Mouse (Mus musculus): Measurements from ENCODE around the gene AI464131. TPM values are rescaled to one million over a fixed set of nuclear protein-coding genes. Genes with fewer than 3 reads are reported as not detected.

AI464131 gene
- total and polyA plus RNA-seq, 2 experiments from 2014 or later, result 8.2 to 16.0 TPM

DNA sequence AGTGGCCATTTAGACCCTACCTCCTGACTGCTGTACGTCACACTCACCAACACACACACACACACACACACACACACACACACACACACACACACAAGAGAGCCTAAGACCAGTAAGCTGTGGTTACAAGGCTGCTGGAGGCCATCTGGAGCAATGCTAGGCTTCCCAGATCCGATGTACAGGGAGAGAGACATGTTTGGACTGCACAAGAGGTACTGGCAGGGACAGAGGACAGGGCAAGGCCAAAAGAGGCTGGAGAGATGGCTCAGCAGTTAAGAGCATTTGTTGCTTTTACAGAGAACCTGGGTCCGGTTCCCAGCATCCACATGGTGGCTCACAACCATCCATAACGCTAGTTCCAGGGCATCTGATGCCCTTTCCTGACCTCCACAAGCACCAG, 7.8 kb downstream of the AI464131 start:
- H3K9ac ChIP-seq, result no peak overlapping the region
- no peak overlapping the region for H3K4me3 ChIP-seq (ENCODE audit: low read depth, low read length)
- WGBS, result 74% methylated on average over 4 of the region's 4 CpGs
- DNase-seq (no peak), ATAC-seq (no peak)
- H3K27ac ChIP-seq (ENCODE audit: low read depth, low read length), result no peak overlapping the region; the same call in 1 of the 2 replicates
- H3K36me3 ChIP-seq (ENCODE audit: insufficient read depth), result no peaks in the 10 kb centered on the region
- H3K9me3 ChIP-seq (ENCODE audit: low read length), result no peaks in the 10 kb centered on the region
- no peak for TF ChIP-seq CTCF (IDR thresholded peaks at IDR 0.05; ENCODE audit: low read depth)
- peaks cover 22% of the 10 kb centered on the region for H3K27me3 ChIP-seq (ENCODE audit: insufficient read depth, low read length)
- 0 out of 2 replicates have a peak, but pooled peaks cover 2% of the 10 kb centered on the region for H3K4me1 ChIP-seq (ENCODE audit: insufficient read depth)
- no peak overlapping the region for H3K4me2 ChIP-seq (ENCODE audit: low read depth)

DNA sequence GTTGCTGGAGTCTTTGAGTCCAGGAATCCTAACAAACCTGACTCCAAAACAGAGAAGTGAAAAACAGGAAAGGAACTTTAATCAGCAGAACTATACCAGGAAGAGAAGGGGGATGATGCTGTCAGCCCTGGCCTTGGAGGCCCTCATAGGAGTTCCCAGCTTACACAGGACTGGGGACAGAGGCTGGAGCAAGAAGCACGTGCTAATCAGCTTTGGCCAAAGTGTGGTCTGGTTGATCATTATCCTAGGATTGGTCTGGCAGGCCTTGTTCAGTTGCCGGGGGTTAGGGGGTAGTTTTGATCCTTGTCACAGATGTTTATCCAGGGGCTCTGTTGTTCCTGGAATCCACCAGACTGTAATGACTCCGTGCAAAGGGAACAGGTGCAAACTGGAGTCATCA, 8.5 kb downstream of the AI464131 start:
- TF ChIP-seq CTCF (IDR thresholded peaks at IDR 0.05; ENCODE audit: low read depth), result no peak
- ATAC-seq, result no peak
- H3K27me3 ChIP-seq (ENCODE audit: insufficient read depth, low read length), result peaks cover 15% of the 10 kb centered on the region
- H3K9ac ChIP-seq, result no peak overlapping the region
- no peak overlapping the region for H3K27ac ChIP-seq (ENCODE audit: low read depth, low read length)
- H3K4me1 ChIP-seq (ENCODE audit: insufficient read depth), result 0 out of 2 replicates have a peak, but pooled peaks cover 2% of the 10 kb centered on the region
- no peak overlapping the region for H3K4me3 ChIP-seq (ENCODE audit: low read depth, low read length)
- no peaks in the 10 kb centered on the region for H3K9me3 ChIP-seq (ENCODE audit: low read length)
- no peak overlapping the region for H3K4me2 ChIP-seq (ENCODE audit: low read depth)
- no peak for DNase-seq
- 45% methylated on average over 3 of the region's 3 CpGs for WGBS
- H3K36me3 ChIP-seq (ENCODE audit: insufficient read depth), result no peaks in the 10 kb centered on the region

DNA sequence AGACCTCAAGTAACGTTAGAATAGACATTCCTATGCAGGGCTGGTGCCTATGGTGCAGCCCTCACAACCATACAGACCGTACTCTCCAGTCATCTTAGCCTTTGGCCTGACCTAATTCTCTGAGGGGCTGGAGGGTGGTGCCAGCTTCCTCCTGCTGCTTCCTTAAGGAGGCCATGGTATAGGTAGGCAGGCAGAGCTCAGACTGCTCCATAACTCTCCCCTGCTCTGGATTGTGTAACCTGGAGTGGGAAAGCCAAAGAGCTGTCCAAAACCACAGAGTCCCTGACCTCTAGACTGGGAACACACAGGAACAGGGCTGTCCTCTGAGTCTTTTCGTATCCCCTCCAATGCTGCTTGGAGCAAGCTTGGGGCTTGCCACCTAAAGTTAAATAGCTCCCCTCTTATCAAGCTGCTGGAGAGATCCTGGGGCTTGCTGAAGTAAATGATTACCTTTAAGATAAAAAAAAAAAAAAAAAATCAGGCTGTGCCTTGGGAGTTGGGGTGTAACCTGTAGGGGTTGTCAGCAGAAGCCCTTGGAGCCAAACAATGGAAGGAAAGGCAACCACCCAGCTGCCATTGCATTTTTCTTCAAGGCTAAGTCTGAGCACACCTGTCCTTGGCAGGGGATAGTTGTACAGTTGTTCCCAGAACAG, 9.3 kb downstream of the AI464131 start:
- Histone ChIP-seq H3K4me2 (ENCODE audit: low read depth) (no peak overlapping the region), H3K27me3 (ENCODE audit: insufficient read depth, low read length) (peaks cover 7% of the 10 kb centered on the region), H3K9ac (no peak overlapping the region), H3K4me1 (ENCODE audit: insufficient read depth) (0 out of 2 replicates have a peak, but pooled peaks cover 2% of the 10 kb centered on the region), H3K4me3 (ENCODE audit: low read depth, low read length) (no peak overlapping the region), H3K36me3 (ENCODE audit: insufficient read depth) (no peaks in the 10 kb centered on the region), H3K27ac (ENCODE audit: low read depth, low read length) (no peak overlapping the region), H3K9me3 (ENCODE audit: low read length) (no peaks in the 10 kb centered on the region)
- ATAC-seq (no peak), DNase-seq (no peak)
- WGBS, result 83% methylated on average over 3 of the region's 3 CpGs
- TF ChIP-seq CTCF (IDR thresholded peaks at IDR 0.05; ENCODE audit: low read depth), result no peak

GRCm38 (mm10) chr4:41492951-41493350, 9.9 kb downstream of the AI464131 start:
- Histone ChIP-seq H3K27me3 (ENCODE audit: insufficient read depth, low read length) (peaks cover 6% of the 10 kb centered on the region), H3K27ac (ENCODE audit: low read depth, low read length) (no peak overlapping the region), H3K9me3 (ENCODE audit: low read length) (no peaks in the 10 kb centered on the region), H3K36me3 (ENCODE audit: insufficient read depth) (no peaks in the 10 kb centered on the region), H3K4me2 (ENCODE audit: low read depth) (no peak overlapping the region), H3K4me1 (ENCODE audit: insufficient read depth) (0 out of 2 replicates have a peak, but pooled peaks cover 2% of the 10 kb centered on the region), H3K4me3 (ENCODE audit: low read depth, low read length) (no peak overlapping the region), H3K9ac (no peak overlapping the region)
- 87% methylated on average over 7 of the region's 7 CpGs for WGBS
- DNase-seq (no peak), ATAC-seq (no peak)
- TF ChIP-seq CTCF (IDR thresholded peaks at IDR 0.05; ENCODE audit: low read depth), result no peak

DNA sequence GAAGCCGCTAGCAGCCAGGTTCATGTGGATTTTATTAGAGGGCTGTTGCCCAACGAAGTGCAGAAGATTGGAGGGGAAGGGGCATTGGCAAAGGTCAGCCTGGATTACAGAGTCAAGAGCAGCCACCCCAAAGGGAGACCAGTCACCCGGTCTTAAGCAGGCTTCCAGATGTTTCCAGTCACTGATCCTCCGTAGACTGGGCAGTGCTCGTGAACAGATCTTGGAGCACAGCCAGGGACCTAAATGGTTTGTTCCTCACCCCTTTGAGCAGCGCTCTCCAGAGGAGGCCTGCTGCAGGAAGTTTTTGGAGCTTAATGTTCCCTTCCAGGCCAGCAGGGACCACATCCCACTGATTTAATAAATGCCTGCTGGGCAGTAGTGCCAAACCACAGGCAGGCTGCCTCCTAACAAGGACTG, 21.3 kb downstream of the AI464131 start:
- Histone ChIP-seq H3K36me3 (ENCODE audit: insufficient read depth) (peaks cover 22% of the 10 kb centered on the region), H3K4me3 (ENCODE audit: low read depth, low read length) (no peak overlapping the region), H3K4me2 (ENCODE audit: low read depth) (no peak overlapping the region), H3K27ac (ENCODE audit: low read depth, low read length) (no peak overlapping the region), H3K27me3 (ENCODE audit: insufficient read depth, low read length) (no peaks in the 10 kb centered on the region; the same call in 1 of the 2 replicates), H3K4me1 (ENCODE audit: insufficient read depth) (no peaks in the 10 kb centered on the region), H3K9ac (no peak overlapping the region), H3K9me3 (ENCODE audit: low read length) (0 out of 2 replicates have a peak, but pooled peaks cover 3% of the 10 kb centered on the region)
- WGBS, result 29% methylated on average over 6 of the region's 6 CpGs
- DNase-seq, result no peak
- ATAC-seq, result peak; percentile 40; the same call in 1 of the 2 replicates
- no peak for TF ChIP-seq CTCF (IDR thresholded peaks at IDR 0.05; ENCODE audit: low read depth)

DNA sequence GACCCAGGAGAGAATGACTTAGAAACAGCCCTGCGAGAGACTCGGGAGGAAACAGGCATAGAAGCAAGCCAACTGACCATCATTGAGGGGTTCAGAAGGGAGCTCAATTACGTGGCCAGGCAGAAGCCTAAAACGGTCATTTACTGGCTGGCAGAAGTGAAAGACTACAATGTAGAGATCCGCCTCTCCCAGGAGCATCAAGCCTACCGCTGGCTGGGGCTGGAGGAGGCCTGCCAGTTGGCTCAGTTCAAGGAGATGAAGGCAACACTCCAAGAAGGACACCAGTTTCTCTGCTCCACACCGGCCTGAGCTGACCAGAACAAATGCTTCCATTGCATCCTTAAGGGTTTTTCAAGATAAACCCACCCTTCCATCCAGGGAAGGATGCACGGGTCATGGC, 22.6 kb downstream of the AI464131 start:
- no peak for TF ChIP-seq CTCF (IDR thresholded peaks at IDR 0.05; ENCODE audit: low read depth)
- no peak overlapping the region for H3K9ac ChIP-seq
- H3K27me3 ChIP-seq (ENCODE audit: insufficient read depth, low read length), result no peaks in the 10 kb centered on the region; the same call in 1 of the 2 replicates
- H3K4me3 ChIP-seq (ENCODE audit: low read depth, low read length), result no peak overlapping the region
- no peak for DNase-seq
- no peak overlapping the region for H3K4me2 ChIP-seq (ENCODE audit: low read depth)
- no peak for ATAC-seq
- 76% methylated on average over 8 of the region's 8 CpGs for WGBS
- no peaks in the 10 kb centered on the region for H3K4me1 ChIP-seq (ENCODE audit: insufficient read depth)
- H3K36me3 ChIP-seq (ENCODE audit: insufficient read depth), result peaks cover 22% of the 10 kb centered on the region
- no peak overlapping the region; the same call in 1 of the 2 replicates for H3K27ac ChIP-seq (ENCODE audit: low read depth, low read length)
- no peaks in the 10 kb centered on the region for H3K9me3 ChIP-seq (ENCODE audit: low read length)

DNA sequence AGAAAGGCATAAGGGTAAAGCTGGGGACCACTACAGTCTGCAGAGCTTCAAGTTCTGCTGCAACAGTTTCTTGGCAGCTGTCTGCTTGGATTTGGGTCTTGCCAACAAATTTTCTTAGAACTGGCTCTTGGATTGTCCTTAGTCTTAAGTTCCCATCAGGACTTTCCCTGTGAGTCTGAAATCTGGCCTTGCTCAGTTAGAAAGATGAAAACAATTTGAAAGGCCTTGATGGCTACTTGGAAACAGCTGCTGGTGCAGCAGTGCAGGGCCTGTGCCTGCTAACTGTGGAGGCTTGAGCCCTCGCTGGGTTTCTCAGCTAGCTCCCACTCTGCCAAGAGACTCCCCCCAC, 23.4 kb downstream of the AI464131 start:
- H3K4me1 ChIP-seq (ENCODE audit: insufficient read depth), result no peaks in the 10 kb centered on the region
- ATAC-seq, result no peak
- H3K4me3 ChIP-seq (ENCODE audit: low read depth, low read length), result no peak overlapping the region
- H3K4me2 ChIP-seq (ENCODE audit: low read depth), result no peak overlapping the region
- H3K27me3 ChIP-seq (ENCODE audit: insufficient read depth, low read length), result no peaks in the 10 kb centered on the region; the same call in 1 of the 2 replicates
- DNase-seq, result no peak
- H3K27ac ChIP-seq (ENCODE audit: low read depth, low read length), result no peak overlapping the region
- H3K36me3 ChIP-seq (ENCODE audit: insufficient read depth), result peaks cover 22% of the 10 kb centered on the region
- WGBS, result 44% methylated on average over 1 of the region's 1 CpGs
- H3K9ac ChIP-seq, result no peak overlapping the region
- H3K9me3 ChIP-seq (ENCODE audit: low read length), result no peaks in the 10 kb centered on the region
- TF ChIP-seq CTCF (IDR thresholded peaks at IDR 0.05; ENCODE audit: low read depth), result no peak
